Mouse (Mus musculus) bone marrow macrophage, adult 2 months (primary cell): Measurements from ENCODE around the gene Sipa1l3.

Source experiments
- CTCF ChIP-seq: IDR thresholded peaks from 2 replicates; pipeline ENCODE4 v1.5.1; 2012; ENCODE audit warnings: low read depth, mild to moderate bottlenecking, low read length, moderate library complexity
- POLR2A ChIP-seq: IDR thresholded peaks from 2 replicates; pipeline ENCODE4 v1.6.1; 2012; ENCODE audit warnings: mild to moderate bottlenecking, low read depth, low read length, borderline replicate concordance

- TF ChIP-seq CTCF (no peak), POLR2A (no peak)
Observed at GRCm38 (mm10) chr7:29289856-29290255, 228.6 kb downstream of the Sipa1l3 start.
